Mouse (Mus musculus) spleen, adult 2 months (tissue): ENCODE results near the gene Gpx8. TPM values are rescaled to one million over a fixed set of nuclear protein-coding genes. Genes with fewer than 3 reads are reported as not detected.

Experiments used
- DNase-seq, 2 experiments: peaks; one replicate each; pipeline versions ENCODE4 v3.0.0 to v3.0.0-alpha.2; 2012 to 2021; ENCODE audit warnings: low spot score in 2 of 2, low read depth in 1 of 2
- H3K27ac ChIP-seq: fragments of 200-500 bp; 2 replicates; pipeline ENCODE4 v1.5.1; 2012; ENCODE audit warnings: low read length, inconsistent platforms; ENCODE audit not compliant: insufficient read depth
- H3K27me3 ChIP-seq: fragments of 200-500 bp; 2 replicates; pipeline ENCODE4 v1.6.1; 2012; ENCODE audit warnings: mild to moderate bottlenecking, moderate library complexity, low read length, inconsistent platforms; ENCODE audit not compliant: control insufficient read depth, insufficient read depth
- H3K36me3 ChIP-seq: fragments of 200-500 bp; 2 replicates; pipeline ENCODE4 v1.6.1; 2012; ENCODE audit warnings: mild to moderate bottlenecking, low read length, inconsistent platforms; ENCODE audit not compliant: control insufficient read depth, insufficient read depth
- H3K4me1 ChIP-seq: fragments of 200-500 bp; 2 replicates; pipeline ENCODE4 v1.6.1; 2011; ENCODE audit warnings: inconsistent platforms; ENCODE audit not compliant: control insufficient read depth, insufficient read depth, insufficient read length
- H3K4me3 ChIP-seq: fragments of 200-500 bp; 2 replicates; pipeline ENCODE4 v1.5.1; 2011; ENCODE audit warnings: mild to moderate bottlenecking, inconsistent platforms; ENCODE audit not compliant: insufficient read depth, insufficient read length; ENCODE audit errors: extremely low read depth
- CTCF ChIP-seq: fragments of 200-500 bp; IDR thresholded peaks from 2 replicates; pipeline ENCODE4 v1.5.1; 2011; ENCODE audit warnings: mild to moderate bottlenecking, inconsistent platforms; ENCODE audit not compliant: insufficient read depth, insufficient read length, insufficient replicate concordance; ENCODE audit errors: extremely low read depth
- POLR2A ChIP-seq: fragments of 200-500 bp; IDR thresholded peaks from 2 replicates; pipeline ENCODE4 v1.6.1; 2011; ENCODE audit warnings: low read depth, low read length, inconsistent platforms
- WGBS: fragments of 180-500 bp; shearing (Covaris S2); methylation state at CpG from one replicate; pipeline ENCODE4 v1.1.7; 2018; 5-methylcytosine and 5-hydroxymethylcytosine counted together
- polyA plus RNA-seq: library from polyadenylated mRNA; depleted of rRNA; stranded (reverse); fragments of >200 nt; gene quantifications from 2 replicates; pipeline ENCODE4 v1.2.3, GENCODE M21; 2012

Gpx8 gene
- polyA plus RNA-seq, 1 experiment: 0.61 TPM

DNA sequence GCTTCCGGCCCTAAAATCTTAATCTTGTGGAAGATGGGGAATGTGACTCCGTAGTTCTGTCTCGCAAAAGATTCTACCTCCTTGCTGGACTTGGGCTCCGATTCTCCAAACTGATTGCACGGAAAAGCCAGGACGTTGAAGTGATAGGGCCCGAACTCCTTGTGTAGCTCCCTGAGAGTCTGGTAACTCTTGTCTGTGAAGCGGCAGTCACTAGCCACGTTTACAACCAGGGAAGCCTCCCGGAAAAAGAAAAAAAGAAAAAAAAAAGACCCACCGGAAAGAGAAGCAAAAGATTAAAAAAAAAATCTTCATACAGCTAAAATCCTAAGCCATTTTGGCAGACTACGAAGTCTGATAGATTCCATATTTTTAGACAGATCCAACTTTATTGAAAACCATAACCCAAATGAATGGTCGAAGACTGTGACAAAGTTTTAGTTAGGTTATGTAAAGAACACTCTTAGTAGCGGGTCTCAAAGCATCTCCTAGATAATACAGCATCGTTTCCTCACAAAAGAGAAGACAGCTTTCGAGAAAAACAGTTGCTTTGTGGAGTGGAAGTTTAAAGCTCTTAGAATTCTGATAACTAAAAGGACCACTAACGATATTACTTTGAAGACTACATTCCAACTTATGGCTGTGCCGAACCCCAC is 626 bp downstream of the Gpx8 start:
- no peaks in the 10 kb centered on the region for H3K4me1 ChIP-seq
- H3K27me3 ChIP-seq: peaks cover 4% of the 10 kb centered on the region; the same call in 1 of the 2 replicates
- no peak for DNase-seq
- 55% methylated on average over 18 of the region's 18 CpGs for WGBS
- H3K36me3 ChIP-seq: no peaks in the 10 kb centered on the region
- H3K4me3 ChIP-seq: peak overlapping the region; percentile 36; the same call in 1 of the 2 replicates
- H3K27ac ChIP-seq: no peak overlapping the region
- TF ChIP-seq CTCF (no peak), POLR2A (no peak)

DNA sequence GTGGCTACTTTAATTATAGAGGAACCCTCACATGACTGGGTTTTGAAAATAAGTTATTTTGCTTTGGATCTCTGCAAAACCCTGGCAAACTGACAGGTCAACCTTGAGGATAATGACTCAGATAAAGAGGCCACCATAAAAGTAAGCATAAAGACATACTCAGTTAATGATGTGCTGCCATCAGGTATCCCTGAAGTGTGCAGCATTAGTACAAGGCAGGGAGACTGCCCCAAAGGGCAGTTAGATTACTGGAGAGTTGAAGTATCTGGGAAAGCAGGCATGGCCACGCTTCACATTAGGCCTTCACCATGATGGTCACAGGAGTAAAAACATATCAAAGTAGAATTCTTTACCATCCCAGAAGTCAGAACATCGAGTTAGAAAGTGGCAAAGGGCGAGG is 1.3 kb downstream of the Gpx8 start:
- H3K27me3 ChIP-seq: peaks cover 4% of the 10 kb centered on the region; the same call in 1 of the 2 replicates
- H3K4me3 ChIP-seq: no peak overlapping the region
- WGBS: 79% methylated on average over 3 of the region's 3 CpGs
- H3K36me3 ChIP-seq: no peaks in the 10 kb centered on the region
- no peaks in the 10 kb centered on the region for H3K4me1 ChIP-seq
- TF ChIP-seq POLR2A (no peak), CTCF (no peak)
- no peak overlapping the region for H3K27ac ChIP-seq
- DNase-seq: no peak

DNA sequence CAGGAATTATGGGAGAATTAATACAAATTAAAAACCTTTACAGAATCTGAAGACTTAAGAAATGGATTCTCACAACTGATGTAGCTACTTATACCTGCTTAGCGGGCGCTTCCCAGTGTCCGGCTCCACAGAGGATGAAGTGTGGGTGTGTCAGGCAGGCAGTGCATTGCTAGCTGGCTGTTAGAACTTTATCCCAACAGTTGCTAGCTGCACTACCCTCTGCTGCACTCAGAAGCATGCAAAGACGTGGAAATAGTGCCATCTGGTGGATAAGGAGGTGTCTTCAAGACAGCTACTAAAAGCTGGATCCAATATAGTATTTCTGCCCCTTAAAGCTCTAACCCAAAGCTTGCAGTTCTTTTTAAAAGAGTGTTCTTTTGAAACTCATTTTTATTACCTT is 10.4 kb downstream of the Gpx8 start:
- Histone ChIP-seq H3K36me3 (no peaks in the 10 kb centered on the region), H3K27me3 (peaks cover 14% of the 10 kb centered on the region), H3K4me3 (no peak overlapping the region), H3K27ac (no peak overlapping the region), H3K4me1 (peaks cover 9% of the 10 kb centered on the region)
- DNase-seq: peak; percentile 60 to 74
- 2% methylated on average over 4 of the region's 4 CpGs for WGBS
- TF ChIP-seq CTCF (peak; percentile 59; the same call in 1 of the 2 replicates), POLR2A (no peak)

DNA sequence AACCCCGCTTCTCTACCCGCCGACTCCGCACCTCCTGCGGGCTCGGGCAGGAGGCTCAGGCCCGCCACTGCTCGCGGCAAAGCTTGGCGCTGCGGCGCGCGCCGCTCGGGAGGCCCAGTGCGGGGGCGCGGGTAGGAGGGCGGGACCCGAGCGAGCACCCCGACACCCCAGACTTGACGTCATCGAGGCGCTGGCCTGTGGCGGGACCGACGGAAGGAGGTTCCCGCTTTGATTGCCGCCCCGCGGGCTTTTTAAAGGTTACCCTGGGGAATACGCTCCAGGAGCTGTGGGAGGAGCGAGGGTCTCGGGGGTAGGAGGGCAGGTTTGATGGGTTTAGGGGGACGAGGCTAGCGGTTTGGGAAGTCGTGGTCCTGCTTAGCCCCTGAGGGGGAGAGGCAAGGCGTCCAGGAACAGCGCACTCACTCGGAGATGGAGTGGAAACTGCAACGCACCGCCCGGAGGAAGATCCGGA is 11.2 kb downstream of the Gpx8 start, which contains the start of gene Cdc20b:
Gene Cdc20b, plus strand, starts transcription at position 162 of the 472 bp plus-strand sequence.
- peak within 1 kb of the TSS; percentile 56; the same call in 1 of the 2 replicates for H3K4me3 ChIP-seq
- TF ChIP-seq POLR2A (no peak), CTCF (no peak)
- no peaks in the 10 kb centered on the region for H3K36me3 ChIP-seq
- H3K27ac ChIP-seq: no peak within 1 kb of the TSS
- WGBS: under 1% methylated on average over 46 of the region's 46 CpGs
- peaks cover 9% of the 10 kb centered on the region for H3K4me1 ChIP-seq
- DNase-seq: peak; percentile 45 to 54
- H3K27me3 ChIP-seq: peaks cover 14% of the 10 kb centered on the region

DNA sequence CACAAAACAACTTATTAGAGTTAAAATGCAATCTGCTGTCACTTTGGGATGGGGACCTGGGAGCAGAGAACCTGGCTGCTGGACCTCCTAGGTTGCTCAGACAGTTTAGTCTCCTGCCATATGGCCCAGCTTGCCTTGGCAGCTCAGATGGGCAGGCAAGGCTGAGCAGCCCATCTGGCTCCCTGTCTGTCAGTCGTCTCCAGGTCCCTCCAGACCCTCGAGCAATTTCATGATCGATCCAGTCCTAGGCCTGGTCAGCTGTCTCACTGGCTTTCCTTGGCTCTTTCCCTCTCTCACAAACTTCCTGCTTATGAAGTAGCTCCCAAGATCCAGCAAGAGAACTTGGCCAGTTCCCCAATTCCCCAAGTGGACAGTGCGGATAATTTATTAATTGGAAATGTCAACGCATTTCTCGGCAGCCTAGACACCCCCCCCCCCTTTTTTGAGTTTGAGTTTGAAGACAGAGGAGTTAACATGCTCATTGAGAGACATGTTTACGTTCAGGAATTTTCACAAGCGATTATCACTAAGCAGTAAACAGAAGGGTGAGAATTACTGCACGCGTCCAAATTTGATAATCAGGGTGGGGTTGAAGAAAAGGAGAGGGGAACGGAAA is 11.8 kb downstream of the Gpx8 start:
- Histone ChIP-seq H3K27me3 (peaks cover 14% of the 10 kb centered on the region), H3K27ac (no peak overlapping the region), H3K4me1 (peaks cover 9% of the 10 kb centered on the region), H3K36me3 (no peaks in the 10 kb centered on the region), H3K4me3 (peak overlapping the region; percentile 56; the same call in 1 of the 2 replicates)
- TF ChIP-seq CTCF (no peak), POLR2A (no peak)
- DNase-seq: no peak
- 9% methylated on average over 11 of the region's 11 CpGs for WGBS

DNA sequence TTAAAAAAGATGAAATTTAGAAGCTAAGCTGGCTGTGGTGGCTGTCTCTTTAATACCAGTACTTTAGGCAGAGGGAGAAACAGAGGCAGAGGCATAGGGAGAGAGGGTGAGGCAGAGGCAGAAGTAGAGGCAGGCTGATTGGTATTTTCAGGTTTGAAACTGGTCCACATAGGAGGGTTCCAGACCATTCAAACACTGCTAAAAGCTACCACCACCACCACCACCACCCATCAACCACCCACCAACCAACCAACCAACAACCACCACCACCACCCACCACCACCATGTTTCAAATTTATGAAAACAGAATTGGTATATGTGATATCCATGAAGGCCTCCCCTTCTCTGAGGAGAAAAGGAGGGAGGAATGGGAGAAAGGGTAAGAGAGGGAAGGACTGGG is 13.4 kb downstream of the Gpx8 start:
- no peak for TF ChIP-seq POLR2A
- no peak for TF ChIP-seq CTCF
- no peak overlapping the region for H3K4me3 ChIP-seq
- no peak overlapping the region for H3K27ac ChIP-seq
- H3K36me3 ChIP-seq: no peaks in the 10 kb centered on the region
- peaks cover 14% of the 10 kb centered on the region for H3K27me3 ChIP-seq
- H3K4me1 ChIP-seq: peaks cover 9% of the 10 kb centered on the region
- DNase-seq: no peak
